In genomic region chr11:117335146-117335545, GRCm38 (mm10) we compare ENCODE assay signal across 8 mouse cellular contexts.
A peak's percentile ranks its signal among the peaks of the same experiment; 100 is the strongest.
DNase-seq lines count a peak whose midpoint lies in the region; ATAC-seq and TF ChIP-seq lines count a peak whose summit lies in the region.

No protein-coding gene starts in this region.

- ATAC-seq in kidney, embryonic 15.5 days (replicated peaks; ENCODE audit: low FRiP score): no peak
- ATAC-seq in kidney, embryonic 16.5 days (ENCODE audit: low FRiP score, low TSS enrichment): no peak
- ATAC-seq in intestine, embryonic 14.5 days (replicated peaks; ENCODE audit: low FRiP score, low TSS enrichment, low read depth): no peak
- no peak for ATAC-seq in midbrain, embryonic 16.5 days
- no peak for ATAC-seq in inflammation-experienced regulatory T-cells, adult 6 months

- intact Hi-C loops in left cerebral cortex, postnatal 14 days (cut with DNase I): no loop called here

- peaks cover 91% of the 10 kb centered on the region for H3K4me1 ChIP-seq in kidney, embryonic 15.5 days
- peaks cover 71% of the 10 kb centered on the region for H3K4me1 ChIP-seq in kidney, embryonic 16.5 days (ENCODE audit: insufficient read depth, low read length)
- peaks cover 21% of the 10 kb centered on the region for H3K4me1 ChIP-seq in bone marrow, adult 2 months (ENCODE audit: control insufficient read depth, insufficient read depth, low read length)
- H3K4me1 ChIP-seq in intestine, embryonic 14.5 days (replicated peaks; ENCODE audit: control insufficient read depth, insufficient read depth, low read length): peaks cover 75% of the 10 kb centered on the region
- H3K4me1 ChIP-seq in midbrain, embryonic 16.5 days (ENCODE audit: control insufficient read depth, insufficient read depth, low read length): peaks cover 40% of the 10 kb centered on the region

- H3K27ac ChIP-seq in kidney, embryonic 15.5 days: 0 out of 2 replicates have a peak overlapping the region, but pooled peaks have one; percentile 28
- H3K27ac ChIP-seq in kidney, embryonic 16.5 days (ENCODE audit: low read length): no peak overlapping the region; the same call in 1 of the 2 replicates
- H3K27ac ChIP-seq in bone marrow, adult 2 months (ENCODE audit: control insufficient read depth, insufficient read depth, low read depth, low read length, poor library complexity): peak overlapping the region; percentile 88; the same call in 1 of the 2 replicates
- peak overlapping the region; percentile 93 for H3K27ac ChIP-seq in intestine, embryonic 14.5 days (ENCODE audit: low read depth)
- H3K27ac ChIP-seq in midbrain, embryonic 16.5 days (ENCODE audit: low read length): no peak overlapping the region

- 0 out of 2 replicates have a peak, but pooled peaks cover 2% of the 10 kb centered on the region for H3K36me3 ChIP-seq in kidney, embryonic 15.5 days
- H3K36me3 ChIP-seq in kidney, embryonic 16.5 days (ENCODE audit: insufficient read depth, low read length): no peaks in the 10 kb centered on the region
- no peaks in the 10 kb centered on the region for H3K36me3 ChIP-seq in intestine, embryonic 14.5 days (ENCODE audit: control insufficient read depth, insufficient read depth, low read length)
- H3K36me3 ChIP-seq in midbrain, embryonic 16.5 days (ENCODE audit: control insufficient read depth, insufficient read depth, low read length): no peaks in the 10 kb centered on the region

- H3K9ac ChIP-seq in kidney, embryonic 15.5 days: no peak overlapping the region
- no peak overlapping the region for H3K9ac ChIP-seq in kidney, embryonic 16.5 days (replicated peaks; ENCODE audit: low read length)
- H3K9ac ChIP-seq in intestine, embryonic 14.5 days (ENCODE audit: low read length): 0 out of 2 replicates have a peak overlapping the region, but pooled peaks have one; percentile 14
- H3K9ac ChIP-seq in midbrain, embryonic 16.5 days (ENCODE audit: low read depth, low read length): no peak overlapping the region

- H3K9me3 ChIP-seq in kidney, embryonic 15.5 days (replicated peaks): no peaks in the 10 kb centered on the region
- H3K9me3 ChIP-seq in kidney, embryonic 16.5 days (ENCODE audit: low read length): no peaks in the 10 kb centered on the region
- no peaks in the 10 kb centered on the region for H3K9me3 ChIP-seq in intestine, embryonic 14.5 days (ENCODE audit: control insufficient read depth, low read length)
- H3K9me3 ChIP-seq in midbrain, embryonic 16.5 days (replicated peaks; ENCODE audit: control insufficient read depth, low read length, poor library complexity, severe bottlenecking): no peaks in the 10 kb centered on the region

- H3K4me3 ChIP-seq in kidney, embryonic 15.5 days (replicated peaks): no peak overlapping the region
- H3K4me3 ChIP-seq in kidney, embryonic 16.5 days (ENCODE audit: low read length): no peak overlapping the region
- H3K4me3 ChIP-seq in bone marrow, adult 2 months (replicated peaks; ENCODE audit: control insufficient read depth, low read depth, low read length): no peak overlapping the region
- no peak overlapping the region for H3K4me3 ChIP-seq in intestine, embryonic 14.5 days (ENCODE audit: low read depth, low read length)
- no peak overlapping the region for H3K4me3 ChIP-seq in midbrain, embryonic 16.5 days (ENCODE audit: low read depth, low read length)

- TF ChIP-seq CTCF in bone marrow, adult 2 months (IDR thresholded peaks at IDR 0.05; ENCODE audit: control insufficient read depth, insufficient read depth, low read length): no peak

- DNase-seq in intestine, embryonic 14.5 days (ENCODE audit: low spot score): no peak
- DNase-seq in urinary bladder, postnatal 36 days (ENCODE audit: low spot score in 2 of 2): no peak
- no peak for DNase-seq in left cerebral cortex, postnatal 14 days (ENCODE audit: low spot score in 2 of 2)

- no peak for TF ChIP-seq POLR2A in bone marrow, adult 2 months (IDR thresholded peaks at IDR 0.05; ENCODE audit: borderline replicate concordance, control insufficient read depth, low read depth, low read length)

- H3K27me3 ChIP-seq in kidney, embryonic 15.5 days: no peaks in the 10 kb centered on the region
- no peaks in the 10 kb centered on the region for H3K27me3 ChIP-seq in kidney, embryonic 16.5 days (ENCODE audit: insufficient read depth, low read length)
- no peaks in the 10 kb centered on the region for H3K27me3 ChIP-seq in intestine, embryonic 14.5 days (replicated peaks; ENCODE audit: control insufficient read depth, insufficient read depth, low read length)
- H3K27me3 ChIP-seq in midbrain, embryonic 16.5 days (ENCODE audit: control insufficient read depth, insufficient read depth, low read depth, low read length): no peaks in the 10 kb centered on the region

- 98% methylated on average over 2 of the region's 2 CpGs for WGBS in kidney, embryonic 15.5 days
- 89% methylated on average over 2 of the region's 2 CpGs for WGBS in kidney, embryonic 16.5 days
- WGBS in bone marrow, adult 2 months: 45% methylated on average over 2 of the region's 2 CpGs
- 88% methylated on average over 2 of the region's 2 CpGs for WGBS in intestine, embryonic 14.5 days
- 93% methylated on average over 2 of the region's 2 CpGs for whole genome bisulfite sequencing in midbrain, embryonic 16.5 days

- H3K4me2 ChIP-seq in kidney, embryonic 15.5 days: 0 out of 2 replicates have a peak overlapping the region, but pooled peaks have one; percentile 91
- no peak overlapping the region for H3K4me2 ChIP-seq in kidney, embryonic 16.5 days (replicated peaks; ENCODE audit: low read depth, low read length)
- H3K4me2 ChIP-seq in intestine, embryonic 14.5 days (ENCODE audit: low read length): peak overlapping the region; percentile 86
- H3K4me2 ChIP-seq in midbrain, embryonic 16.5 days (ENCODE audit: low read length): peak overlapping the region; percentile 90; the same call in 1 of the 2 replicates

Comparison
In these comparisons a context has a peak if more than half of its experiments do, and no peak if none do; other contexts are left out.
1. H3K27ac ChIP-seq: peak in kidney, embryonic 15.5 days (single experiment), bone marrow, adult 2 months (single experiment) and intestine, embryonic 14.5 days (single experiment); none in kidney, embryonic 16.5 days (single experiment) and midbrain, embryonic 16.5 days (single experiment).